Mouse (Mus musculus) layer of hippocampus, postnatal 10 days (tissue): ENCODE measurements around the gene Dagla. TPM values are rescaled to one million over a fixed set of nuclear protein-coding genes. Genes with fewer than 3 reads are reported as not detected.

Source experiments
- DNase-seq, 2 experiments: peaks; one replicate each; pipeline ENCODE4 v3.0.0; 2021; ENCODE audit warnings: low spot score in 2 of 2
- total RNA-seq, 2 experiments: library from RNA; stranded (reverse); gene quantifications; 2 replicates each; pipeline ENCODE4 v1.2.3; 2021

Gene Dagla
- total RNA-seq, 2 experiments from 2014 or later = 102 TPM

GRCm38 (mm10) chr19:10308990-10309389, 4.3 kb upstream of the Dagla start:
- DNase-seq = no peak

- peak in 1 of 2 experiments; percentile 44 for DNase-seq
Measured at GRCm38 (mm10) chr19:10307941-10308340, 3.3 kb upstream of the Dagla start.

GRCm38 (mm10) chr19:10307351-10307750, 2.7 kb upstream of the Dagla start:
- no peak for DNase-seq

GRCm38 (mm10) chr19:10306521-10307243, 2.0 kb upstream of the Dagla start:
- DNase-seq = no peak

GRCm38 (mm10) chr19:10305640-10306039, 963 bp upstream of the Dagla start:
- DNase-seq = no peak

- no peak for DNase-seq
Measured at GRCm38 (mm10) chr19:10304395-10304794, 282 bp downstream of the Dagla start.

- DNase-seq = peak; percentile 18 to 26
Measured at GRCm38 (mm10) chr19:10302852-10303251, 1.8 kb downstream of the Dagla start.

GRCm38 (mm10) chr19:10301866-10302356, 2.8 kb downstream of the Dagla start:
- DNase-seq = peak; percentile 13 to 31

GRCm38 (mm10) chr19:10301263-10301662, 3.4 kb downstream of the Dagla start:
- peak in 1 of 2 experiments; percentile 11 for DNase-seq

- peak; percentile 11 to 22 for DNase-seq
Measured at GRCm38 (mm10) chr19:10300809-10301208, 3.9 kb downstream of the Dagla start.

- no peak for DNase-seq
Measured at GRCm38 (mm10) chr19:10298268-10298667, 6.4 kb downstream of the Dagla start.

- DNase-seq = peak; percentile 45 to 58
Measured at GRCm38 (mm10) chr19:10297041-10297503, 7.6 kb downstream of the Dagla start.

GRCm38 (mm10) chr19:10296306-10296705, 8.4 kb downstream of the Dagla start:
- DNase-seq = peak; percentile 36 to 63

- peak; percentile 53 to 56 for DNase-seq
Measured at GRCm38 (mm10) chr19:10294631-10295562, 9.8 kb downstream of the Dagla start.

- no peak for DNase-seq
Measured at GRCm38 (mm10) chr19:10293987-10294386, 10.7 kb downstream of the Dagla start.

- no peak for DNase-seq
Measured at GRCm38 (mm10) chr19:10291896-10292490, 12.7 kb downstream of the Dagla start.

- DNase-seq = peak in 1 of 2 experiments; percentile 56
Measured at GRCm38 (mm10) chr19:10290153-10290945, 14.3 kb downstream of the Dagla start.

- DNase-seq = no peak
Measured at GRCm38 (mm10) chr19:10289609-10290150, 15.0 kb downstream of the Dagla start.

- peak in 1 of 2 experiments; percentile 43 for DNase-seq
Measured at GRCm38 (mm10) chr19:10288125-10289040, 16.3 kb downstream of the Dagla start.
